Mouse (Mus musculus) adrenal gland, postnatal 36 days (tissue): ENCODE data around the gene Bdh2. TPM values are rescaled to one million over a fixed set of nuclear protein-coding genes. Genes with fewer than 3 reads are reported as not detected.

Experiments used
- DNase-seq, 2 experiments: peaks; one replicate each; pipeline ENCODE4 v3.0.0; 2021; ENCODE audit warnings: mixed read lengths in 1 of 2
- long read RNA-seq, 2 experiments: library from polyadenylated mRNA; stranded (forward); transcript quantifications; one replicate each; pipeline ENCODE4 v2.0.0; 2021; ENCODE audit warnings: borderline sequencing depth in 2 of 2
- total RNA-seq, 2 experiments: library from RNA; stranded (reverse); gene quantifications; 2 replicates each; pipeline ENCODE4 v1.2.3; 2021

Gene Bdh2
- 1 to 10 TPM; 2.2 to 3.0 TPM for total RNA-seq
- long read RNA-seq, experiment 1, partial matches to known transcripts: 0 of 3 reads
- long read RNA-seq, experiment 1, other reads (novel, unspliced or antisense): 1 of 3 reads
- long read RNA-seq, experiment 2, partial matches to known transcripts: 2 of 4 reads
- long read RNA-seq, experiment 2, other reads (novel, unspliced or antisense): 0 of 4 reads

DNA sequence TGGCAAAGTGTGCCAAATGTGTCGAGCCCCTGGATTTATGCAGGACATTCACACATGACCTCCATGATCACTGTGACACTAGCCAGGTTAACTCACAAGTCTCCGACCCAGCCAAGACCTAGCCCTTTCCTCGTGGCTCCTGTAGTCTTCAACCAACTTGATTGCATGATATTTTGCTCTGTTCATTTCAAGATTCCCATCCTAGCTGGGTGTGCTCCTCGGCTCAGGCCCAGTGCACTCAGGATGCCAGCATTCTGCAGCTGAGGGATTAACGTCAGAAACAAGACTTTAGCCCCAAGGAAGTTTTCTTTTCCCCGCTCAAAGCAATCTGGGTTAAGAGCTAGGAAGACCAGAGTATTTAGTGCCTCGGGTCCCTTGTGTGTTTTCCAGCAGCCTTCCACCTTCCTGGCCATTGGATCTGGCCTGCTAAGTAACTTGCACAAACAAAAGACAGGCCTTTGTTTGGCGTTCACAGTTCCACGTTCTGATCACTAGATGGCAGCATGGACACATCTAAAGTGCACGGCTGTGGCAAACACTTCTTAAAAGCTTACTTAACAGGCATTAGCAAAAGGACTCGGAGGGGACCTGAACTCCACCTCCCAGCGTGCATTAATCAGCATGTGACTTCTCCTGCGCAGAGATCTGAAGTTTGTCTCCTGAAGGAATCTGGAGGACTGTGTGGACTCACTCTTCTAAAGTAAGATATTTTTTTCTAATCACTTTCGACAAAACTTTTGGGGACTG is at the start of gene Bdh2:
Gene Bdh2 (plus strand): TSS at position 553 of the 747 bp plus-strand sequence.
- peak; percentile 65 to 72 for DNase-seq

GRCm38 (mm10) chr3:135232058-135232457 is 49.0 kb upstream of the Bdh2 start:
- no peak for DNase-seq

- no peak for DNase-seq
These were observed 48.6 kb upstream of the Bdh2 start for GRCm38 (mm10) chr3:135232462-135232861.

- DNase-seq: peak in 1 of 2 experiments; percentile 33
These were observed 35.3 kb upstream of the Bdh2 start for GRCm38 (mm10) chr3:135245733-135246132.

GRCm38 (mm10) chr3:135246828-135247227 is 34.2 kb upstream of the Bdh2 start:
- no peak for DNase-seq

DNA sequence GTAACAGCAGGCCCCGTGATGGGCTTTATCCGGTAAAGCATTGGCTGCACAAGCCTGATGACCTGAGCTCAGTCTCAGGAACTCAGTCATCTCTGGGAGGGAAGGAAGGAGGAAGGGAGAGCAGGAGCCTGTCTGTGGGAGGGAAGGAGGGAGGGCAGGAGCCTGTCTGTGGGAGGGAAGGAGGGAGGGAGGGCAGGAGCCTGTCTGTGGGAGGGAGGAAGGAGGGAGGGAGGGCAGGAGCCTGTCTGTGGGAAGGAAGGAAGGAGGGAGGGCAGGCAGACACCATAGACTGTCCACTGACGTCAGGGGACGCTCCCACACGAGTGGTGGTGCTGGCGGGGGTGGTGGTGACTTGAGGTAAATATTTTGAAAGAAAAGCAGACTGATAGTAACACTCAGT is 31.9 kb upstream of the Bdh2 start:
- no peak for DNase-seq

DNA sequence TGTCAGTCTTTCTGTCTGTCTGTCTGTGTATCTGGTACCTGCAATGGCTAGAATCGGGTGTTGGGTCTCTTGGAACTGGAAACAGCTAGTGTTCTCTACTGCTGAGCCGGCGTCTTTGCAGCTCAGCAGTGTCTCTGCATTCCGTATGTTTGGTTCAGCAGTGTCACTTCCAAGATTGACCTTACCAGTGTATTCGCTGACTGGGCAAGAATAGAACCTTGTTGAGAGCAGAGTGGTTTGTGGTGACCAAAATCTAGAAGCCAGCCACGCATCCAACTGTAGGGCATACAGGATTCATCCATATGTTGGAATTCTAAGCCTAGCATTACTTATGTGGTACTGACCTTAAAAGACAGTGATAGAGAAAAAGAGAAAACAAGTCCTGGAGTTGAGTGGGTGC is 29.2 kb upstream of the Bdh2 start:
- DNase-seq: no peak

DNA sequence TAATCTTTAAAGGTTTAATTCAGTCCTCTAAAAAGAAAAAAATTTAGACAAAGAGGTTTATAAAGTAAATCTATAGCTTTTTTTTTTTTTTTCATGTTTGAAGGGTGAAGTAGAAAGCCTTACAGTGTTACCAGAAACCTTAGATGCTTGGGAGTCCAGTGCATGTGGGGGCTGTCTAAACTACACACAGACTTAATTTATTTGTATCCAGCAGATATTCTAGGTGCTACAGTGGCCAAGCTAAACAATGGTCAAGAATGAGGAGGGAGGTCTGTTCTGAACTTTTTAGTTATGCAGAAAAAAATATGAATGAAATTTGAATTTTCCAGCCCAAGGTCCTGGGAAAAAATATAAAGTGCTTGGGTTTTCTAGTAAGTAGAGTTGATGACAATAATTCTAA is 26.2 kb upstream of the Bdh2 start:
- DNase-seq: no peak

- no peak for DNase-seq
These were observed 22.1 kb upstream of the Bdh2 start for GRCm38 (mm10) chr3:135258919-135259318.

- no peak for DNase-seq
These were observed 20.8 kb upstream of the Bdh2 start for GRCm38 (mm10) chr3:135260233-135260632.

- DNase-seq: no peak
These were observed 12.4 kb upstream of the Bdh2 start for GRCm38 (mm10) chr3:135268616-135269015.

DNA sequence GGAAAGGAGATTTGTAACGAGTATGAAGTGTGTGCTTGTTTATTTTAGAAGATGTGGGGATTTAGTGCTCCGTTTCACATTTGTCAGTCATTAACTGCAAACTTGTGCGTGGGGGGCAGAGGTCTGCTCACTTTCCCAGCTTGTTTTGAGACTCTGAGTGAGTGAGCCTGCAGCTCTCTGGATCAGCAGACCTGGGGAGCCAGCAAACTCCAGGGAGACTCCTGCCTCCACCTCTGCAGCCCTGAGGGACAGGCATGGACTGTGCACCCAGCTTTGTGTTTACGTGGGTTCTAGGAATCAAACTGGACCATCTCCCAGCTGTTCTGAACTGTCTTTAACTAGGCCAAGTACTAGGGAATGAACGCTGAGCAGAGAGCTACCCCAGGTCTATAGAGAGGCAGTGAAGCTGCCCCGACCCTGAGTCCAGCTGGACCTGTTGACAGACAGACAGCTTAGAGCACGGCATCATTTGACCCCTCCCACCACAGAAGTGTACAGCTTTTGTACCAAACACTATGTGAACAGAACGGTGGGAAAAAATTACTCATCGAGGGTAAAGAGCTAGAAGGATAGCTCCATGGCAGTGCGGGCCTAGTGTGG is 11.5 kb upstream of the Bdh2 start:
- DNase-seq: no peak

GRCm38 (mm10) chr3:135272627-135273026 is 8.4 kb upstream of the Bdh2 start:
- DNase-seq: no peak

DNA sequence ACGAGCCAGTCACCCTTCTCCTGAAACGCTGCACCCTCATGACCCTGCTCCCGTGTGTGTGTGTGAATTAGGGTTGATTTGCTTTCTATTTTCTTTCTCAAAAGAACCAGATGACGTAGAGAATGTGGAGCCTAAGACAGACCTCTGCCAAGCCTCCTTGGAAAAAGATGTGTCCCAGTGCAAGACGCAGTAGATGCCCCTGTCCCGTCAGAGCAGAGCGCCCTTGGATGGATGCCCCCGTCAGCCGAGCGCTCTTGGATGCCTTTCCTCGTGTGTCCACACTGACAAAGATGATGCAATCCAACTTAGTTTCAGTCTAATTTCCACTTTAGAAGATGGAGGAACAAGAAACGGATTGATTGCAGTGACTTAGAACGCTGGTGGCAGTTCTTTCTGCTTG is 8.0 kb upstream of the Bdh2 start:
- DNase-seq: no peak

- DNase-seq: no peak
These were observed 861 bp upstream of the Bdh2 start for GRCm38 (mm10) chr3:135280160-135280559.

- DNase-seq: no peak
These were observed 680 bp downstream of the Bdh2 start for GRCm38 (mm10) chr3:135281701-135282100.

DNA sequence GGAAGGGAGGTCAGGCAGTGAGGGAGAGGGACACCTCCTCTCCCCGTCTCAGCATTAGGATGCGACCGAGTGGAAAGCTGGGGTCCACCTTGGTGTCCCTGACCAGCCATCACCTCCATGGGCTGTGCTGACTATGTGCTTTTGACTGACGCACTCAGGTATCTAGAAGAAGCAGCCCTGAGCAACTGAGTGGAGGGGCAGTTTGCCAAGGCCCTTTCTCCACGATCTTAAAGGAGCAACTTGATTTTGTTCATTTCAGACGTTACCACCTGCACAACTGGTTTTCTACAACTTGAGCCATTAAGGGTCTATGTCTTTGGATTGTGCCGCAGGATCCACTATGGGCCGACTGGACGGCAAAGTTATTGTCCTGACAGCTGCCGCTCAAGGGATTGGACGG is 4.2 kb downstream of the Bdh2 start:
- DNase-seq: no peak

GRCm38 (mm10) chr3:135285807-135286206 is 4.8 kb downstream of the Bdh2 start:
- no peak for DNase-seq

DNA sequence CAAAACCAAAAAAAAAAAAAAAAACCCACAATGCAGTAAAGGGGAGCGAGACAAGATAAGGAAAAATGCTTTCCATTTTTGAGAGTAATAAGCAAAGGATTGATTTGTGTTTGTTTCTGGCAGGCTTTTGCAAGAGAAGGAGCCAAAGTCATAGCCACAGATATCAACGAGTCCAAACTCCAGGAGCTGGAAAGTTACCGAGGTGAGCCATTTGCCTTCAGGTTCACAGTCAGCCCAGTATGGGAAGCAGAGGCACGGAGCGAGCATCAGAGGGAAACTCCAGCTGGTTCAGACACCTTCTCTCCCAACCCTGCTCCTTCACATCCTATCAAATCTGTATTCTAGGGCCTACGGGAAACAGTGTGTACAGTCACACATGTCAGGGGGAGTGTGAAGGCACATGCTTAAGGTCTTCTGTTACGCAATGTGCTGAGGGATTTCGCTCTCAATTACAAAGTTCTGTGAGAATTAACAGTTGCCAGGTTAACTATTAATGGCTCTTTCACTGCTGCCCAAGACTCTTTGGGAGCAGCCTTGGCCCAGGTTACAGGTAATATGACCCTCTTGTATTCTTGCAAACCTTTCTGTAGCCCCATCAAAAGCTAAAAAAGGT is 7.2 kb downstream of the Bdh2 start:
- DNase-seq: no peak

GRCm38 (mm10) chr3:135289148-135289547 is 8.1 kb downstream of the Bdh2 start:
- no peak for DNase-seq

DNA sequence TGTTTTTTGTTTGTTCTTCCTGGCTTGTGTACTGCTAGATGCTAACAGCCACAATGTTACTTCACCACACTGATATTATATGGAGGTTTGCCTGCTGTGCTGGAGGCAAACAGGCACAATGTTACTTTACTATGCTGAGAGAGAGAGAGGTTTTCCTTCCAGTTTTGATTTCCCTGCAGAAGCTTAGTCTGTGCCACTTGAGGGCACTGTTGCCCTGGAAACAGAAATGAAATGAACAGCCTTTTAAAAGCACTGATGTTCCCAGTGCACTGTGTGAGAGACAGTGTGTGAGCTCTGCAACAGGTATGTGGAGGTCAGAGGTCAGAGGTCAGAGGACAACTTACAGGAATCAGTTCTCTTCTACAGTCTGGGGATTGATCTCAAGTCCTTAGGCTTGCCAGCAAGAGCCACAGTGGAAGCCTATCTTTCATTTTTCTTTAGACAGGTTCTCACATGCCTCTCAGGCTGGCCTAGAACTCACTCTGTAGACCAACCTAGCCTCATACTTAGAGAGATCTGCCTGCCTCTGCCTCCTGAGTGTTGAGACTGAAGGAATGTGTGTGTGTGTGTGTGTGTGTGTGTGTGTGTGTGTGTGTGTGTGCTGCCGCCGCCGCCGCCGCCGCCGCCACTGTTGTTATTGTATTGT is 9.4 kb downstream of the Bdh2 start:
- DNase-seq: peak; percentile 53 to 62

GRCm38 (mm10) chr3:135293703-135294102 is 12.7 kb downstream of the Bdh2 start:
- no peak for DNase-seq

DNA sequence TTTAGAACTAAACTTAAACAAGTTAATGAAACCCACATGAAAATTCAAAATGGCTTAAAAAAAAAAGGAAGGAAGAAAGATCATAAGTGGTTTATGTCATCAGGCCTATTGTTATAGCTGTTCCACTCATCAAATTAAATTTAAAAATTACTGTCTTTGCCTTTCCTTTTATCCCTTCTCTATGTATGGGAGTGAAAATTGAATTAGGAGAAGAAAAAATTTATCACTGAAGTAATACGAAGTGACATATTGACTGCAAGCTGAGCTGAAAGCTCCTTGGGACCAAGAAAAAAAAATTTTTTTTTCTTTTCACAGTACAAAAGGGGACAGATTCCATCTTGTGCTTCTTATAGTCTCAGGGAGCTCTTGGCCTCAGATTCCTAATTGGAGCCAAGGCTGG is 14.5 kb downstream of the Bdh2 start:
- no peak for DNase-seq
